Mouse (Mus musculus): ENCODE results near the gene Nup205.

- TF ChIP-seq CTCF (IDR thresholded peaks at IDR 0.05; ENCODE audit: insufficient read depth, low read depth, low read length) (no peak), POLR2A (IDR thresholded peaks at IDR 0.05; ENCODE audit: insufficient read depth, low read depth, low read length) (no peak)
Observed at GRCm38 (mm10) chr6:35191198-35191597, 14.0 kb downstream of the Nup205 start.
